Mouse (Mus musculus) kidney, postnatal 10 days (tissue): ENCODE data around the gene Pex1.
A peak's percentile ranks its signal among the peaks of the same experiment; 100 is the strongest.
"Not testable (repeated sequence)": the region's sequence is repeated elsewhere in the genome, so short reads cannot be mapped to it uniquely, and the experiment has no call there.

Experiments
- DNase-seq: peaks from one replicate; pipeline ENCODE4 v3.0.0; 2021; ENCODE audit warnings: mixed read lengths

Pex1 gene

DNA sequence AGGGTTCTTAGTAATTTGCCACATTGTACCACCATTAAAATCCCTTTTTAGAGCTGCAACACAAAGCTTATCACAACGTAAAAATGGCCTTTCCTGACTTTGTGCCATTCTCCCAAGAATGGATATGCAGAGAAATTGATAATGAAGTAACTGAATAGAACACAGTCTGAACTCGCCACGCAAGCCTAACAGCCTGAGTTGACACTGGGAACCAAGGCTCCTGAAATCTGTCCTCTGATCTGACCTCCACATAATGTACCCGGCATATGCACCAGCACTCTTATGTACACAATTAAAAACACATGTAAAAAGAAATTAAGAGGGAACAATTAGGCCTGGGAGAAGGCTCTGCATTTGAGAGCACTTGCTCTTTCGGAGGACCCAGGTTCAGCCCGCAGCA lies 49.5 kb downstream of the Pex1 start:
- no peak for DNase-seq

DNA sequence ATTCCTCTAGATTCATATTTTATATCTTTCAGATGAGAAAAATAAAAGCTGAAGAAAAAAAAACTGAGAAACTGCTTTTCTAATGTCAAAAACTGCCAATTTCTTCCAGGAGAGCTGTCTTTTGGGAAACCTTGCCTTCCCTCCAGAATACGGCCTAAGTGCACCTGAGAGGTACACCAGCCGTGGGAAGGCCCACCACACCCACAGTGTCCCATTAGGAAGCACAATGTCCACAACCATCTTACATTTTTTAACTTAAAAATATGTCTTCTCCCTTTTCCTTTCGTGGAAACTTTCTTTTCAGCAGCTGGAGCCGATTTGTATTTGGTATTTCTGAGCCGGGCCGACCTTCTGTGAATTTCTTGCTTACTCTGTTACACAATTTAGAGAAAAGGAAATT lies 50.7 kb downstream of the Pex1 start:
- no peak for DNase-seq

DNA sequence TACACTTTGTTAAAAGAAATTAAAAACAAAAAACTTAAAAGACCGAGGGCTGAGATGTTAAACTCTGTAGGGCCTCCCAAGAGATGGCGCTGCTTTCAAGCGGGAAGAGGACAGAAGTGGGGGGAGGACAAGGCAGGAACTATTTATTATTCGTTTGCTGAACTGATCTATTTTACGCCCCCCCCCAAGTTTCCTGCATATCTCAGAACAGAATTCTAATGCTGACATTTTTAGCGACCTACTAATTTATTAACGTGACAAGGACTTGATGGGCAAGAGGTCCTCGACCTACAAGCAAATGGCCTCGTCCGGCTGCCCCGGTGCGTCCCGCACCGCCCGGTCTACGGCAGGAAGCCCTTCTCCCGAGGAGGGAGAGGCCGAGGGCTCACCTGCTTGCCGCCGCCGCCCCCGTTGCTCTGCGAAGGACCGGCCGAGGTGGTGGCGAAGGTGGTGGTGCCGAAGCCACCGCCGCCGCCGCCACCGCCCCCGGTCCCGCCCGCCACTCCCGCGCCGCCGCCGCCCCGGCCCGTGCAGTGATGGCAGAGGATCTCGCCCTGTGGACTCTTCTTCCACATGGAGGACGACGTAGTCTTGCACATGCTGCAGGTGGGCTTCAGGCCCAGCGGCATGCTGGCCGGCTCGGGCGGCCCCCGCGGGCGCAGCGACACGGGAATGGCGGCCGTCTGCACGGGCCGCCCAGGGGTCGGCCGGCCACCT lies 51.3 kb downstream of the Pex1 start:
- DNase-seq = peak; percentile 75

DNA sequence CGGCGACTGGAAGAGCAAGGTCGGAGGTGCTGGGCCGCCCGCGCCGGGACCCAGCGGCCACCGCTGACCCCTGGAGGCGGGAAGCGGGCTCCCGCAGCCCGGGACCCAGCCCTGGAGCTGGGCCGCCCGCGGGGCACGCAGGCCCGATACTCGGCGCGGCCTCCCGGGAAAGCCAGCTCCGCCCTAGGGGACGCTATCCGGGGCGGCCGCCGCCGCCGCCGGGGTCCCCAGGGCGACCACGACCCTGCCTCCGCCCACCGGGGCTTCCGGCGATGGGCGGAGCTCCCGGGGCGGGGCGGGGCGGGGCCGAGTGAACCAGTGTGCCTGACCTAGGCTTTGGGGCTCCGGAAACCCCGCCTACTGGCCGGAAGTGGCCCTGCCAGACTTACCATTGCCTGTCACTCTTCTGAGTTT lies 51.8 kb downstream of the Pex1 start:
- DNase-seq = peak; percentile 95

DNA sequence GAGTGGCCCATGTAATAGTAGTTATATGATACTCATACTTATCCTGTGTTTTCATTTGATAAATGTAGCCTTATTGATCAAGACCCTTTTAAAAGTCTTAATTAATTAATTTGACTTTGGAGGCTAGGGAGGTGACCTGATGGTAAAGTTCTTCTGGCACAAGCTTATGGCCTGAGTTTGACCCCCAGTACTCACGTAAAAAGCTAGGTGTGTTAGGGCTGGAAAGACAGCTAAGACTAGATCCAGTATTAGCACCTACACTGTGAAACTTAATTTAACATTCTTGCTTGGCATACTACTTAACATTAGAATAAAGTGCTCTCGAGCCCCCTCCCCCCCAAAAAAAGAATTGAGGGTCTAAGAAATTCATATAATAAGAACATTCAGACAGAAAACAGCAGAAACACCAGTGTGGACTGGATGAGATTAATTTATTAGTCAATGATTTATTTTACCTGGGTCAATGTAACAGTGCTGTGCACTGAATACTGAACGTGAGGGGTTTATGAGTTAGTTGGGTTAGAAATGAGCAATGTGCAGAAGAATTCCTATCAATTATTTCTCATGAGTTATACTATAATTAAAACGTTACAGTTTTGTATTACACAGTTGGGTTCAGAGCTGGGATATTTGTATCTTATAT lies 52.5 kb downstream of the Pex1 start:
- DNase-seq = no peak

DNA sequence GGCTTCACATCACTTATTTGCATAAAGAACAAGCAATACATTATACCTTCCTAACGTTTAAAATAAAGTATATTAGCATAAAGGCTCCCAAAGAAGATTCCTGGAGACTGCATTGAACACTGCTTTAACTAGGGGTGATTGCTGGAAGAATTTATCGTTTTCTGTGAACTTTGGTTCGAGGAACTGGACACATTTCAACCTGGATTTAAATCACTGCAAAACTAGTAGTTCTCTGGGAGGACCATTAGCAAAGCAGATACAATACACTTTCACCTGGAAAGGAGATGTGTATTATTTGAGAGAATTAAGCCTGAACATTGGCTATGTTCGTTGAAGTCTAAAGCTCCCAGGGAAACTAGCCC lies 53.0 kb downstream of the Pex1 start:
- no peak for DNase-seq

DNA sequence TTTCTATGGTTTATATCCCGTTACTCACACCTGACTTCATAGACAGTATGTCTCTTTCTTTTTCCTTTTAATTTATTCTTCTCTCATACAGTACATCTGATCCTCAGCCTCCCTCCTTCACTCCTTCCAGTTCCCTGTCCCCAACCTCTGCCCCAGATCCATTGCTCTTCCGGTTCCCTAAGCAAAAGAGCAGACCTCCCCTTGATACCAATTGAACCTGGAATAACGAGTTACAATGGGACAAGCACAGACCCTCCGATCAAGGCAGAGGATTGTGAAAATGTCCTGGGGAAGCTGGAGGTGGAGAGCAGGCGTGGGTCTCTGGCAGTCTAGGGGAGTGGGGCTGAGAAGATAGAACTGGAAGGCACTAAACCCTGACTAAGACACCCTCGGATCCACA lies 55.0 kb downstream of the Pex1 start, which contains the start of gene Tmbim7:
TSS of gene Tmbim7 (plus strand) at position 301 of the 400 bp plus-strand sequence.
- no peak for DNase-seq

DNA sequence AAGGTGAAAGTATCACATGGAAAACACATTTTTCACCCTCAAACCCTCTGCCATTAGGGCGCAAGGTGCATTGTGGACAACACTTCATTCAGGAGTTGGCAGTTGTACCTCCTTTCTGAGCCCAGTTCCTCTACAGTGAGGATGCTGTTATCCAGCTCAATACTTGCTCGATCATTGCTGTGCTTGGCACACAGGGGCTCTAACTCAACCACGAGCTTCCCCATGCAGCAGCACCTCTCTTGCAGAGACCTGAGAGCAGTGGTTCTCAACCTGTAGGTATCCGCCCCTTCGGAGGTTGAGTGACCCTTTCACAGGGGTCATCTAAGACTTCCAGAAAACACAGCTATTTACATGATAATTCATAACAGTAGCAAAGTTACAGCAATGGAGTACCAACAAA lies 55.8 kb downstream of the Pex1 start:
- no peak for DNase-seq

DNA sequence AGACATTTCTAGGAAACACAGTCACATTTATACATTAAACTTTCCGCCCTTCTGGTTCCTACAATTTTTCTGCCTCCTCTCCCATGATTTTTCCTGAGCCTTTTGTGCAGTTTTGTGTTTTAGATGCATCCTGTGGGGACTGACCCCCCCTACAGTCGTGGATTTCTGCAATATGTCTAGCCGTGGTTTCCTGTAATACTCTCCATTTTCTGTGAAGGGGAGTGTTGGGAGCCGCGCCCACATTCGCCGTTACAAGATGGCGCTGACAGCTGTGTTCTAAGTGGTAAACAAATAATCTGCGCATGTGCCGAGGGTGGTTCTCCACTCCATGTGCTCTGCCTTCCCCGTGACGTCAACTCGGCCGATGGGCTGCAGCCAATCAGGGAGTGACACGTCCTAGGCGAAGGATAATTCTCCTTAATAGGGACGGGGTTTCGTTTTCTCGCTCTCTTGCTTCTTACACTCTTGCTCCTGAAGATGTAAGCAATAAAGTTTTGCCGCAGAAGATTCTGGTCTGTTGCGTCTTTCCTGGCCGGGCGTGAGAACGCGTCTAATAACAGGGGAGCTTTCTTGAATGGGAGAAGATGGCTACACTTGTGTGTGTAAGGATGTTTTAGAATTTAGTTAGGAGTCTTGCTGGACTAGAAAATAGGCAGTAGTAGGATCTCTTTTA lies 57.2 kb downstream of the Pex1 start:
- DNase-seq = not testable (repeated sequence)

DNA sequence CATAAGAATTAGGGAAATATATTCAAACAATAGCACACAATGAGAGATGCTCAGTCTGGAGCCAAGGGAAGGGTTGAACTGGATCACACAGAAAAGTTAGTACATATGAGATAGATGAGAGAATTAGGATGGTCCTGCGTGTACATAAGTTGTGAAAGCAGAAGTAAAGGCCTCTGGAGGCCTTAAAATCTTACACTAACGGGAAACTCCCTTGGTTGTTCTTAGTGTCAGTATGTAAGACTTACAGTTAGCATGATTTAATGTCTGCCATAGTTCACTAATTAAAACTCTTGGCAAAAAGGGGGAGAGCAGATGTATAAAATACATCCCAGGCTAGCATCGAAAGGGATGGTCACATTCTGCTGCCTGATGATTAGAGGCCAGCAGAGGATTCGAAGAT lies 57.9 kb downstream of the Pex1 start:
- DNase-seq = no peak

DNA sequence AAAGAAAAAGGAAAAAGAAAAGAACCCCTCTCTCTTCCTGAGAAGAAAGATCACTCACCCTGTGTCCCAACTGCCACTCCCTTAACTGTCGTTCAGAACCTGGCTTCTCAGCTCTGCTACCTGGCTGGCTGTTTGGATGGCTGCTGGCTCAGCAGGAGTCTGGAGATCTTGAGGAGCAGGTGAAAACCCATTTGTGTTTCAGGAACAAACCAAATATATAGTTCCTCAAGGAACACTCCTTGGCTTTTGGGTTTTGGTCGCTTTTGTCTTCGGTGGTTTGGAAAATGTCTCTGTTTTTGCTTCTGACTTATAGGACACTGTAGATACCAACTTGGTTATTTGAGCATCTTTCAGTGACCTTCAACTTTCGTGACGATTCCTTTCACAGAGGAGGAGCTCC lies 61.2 kb downstream of the Pex1 start, which contains the start of gene Gatad1:
TSS of gene Gatad1 (minus strand) at position 101 of the 400 bp plus-strand sequence.
- DNase-seq = no peak

DNA sequence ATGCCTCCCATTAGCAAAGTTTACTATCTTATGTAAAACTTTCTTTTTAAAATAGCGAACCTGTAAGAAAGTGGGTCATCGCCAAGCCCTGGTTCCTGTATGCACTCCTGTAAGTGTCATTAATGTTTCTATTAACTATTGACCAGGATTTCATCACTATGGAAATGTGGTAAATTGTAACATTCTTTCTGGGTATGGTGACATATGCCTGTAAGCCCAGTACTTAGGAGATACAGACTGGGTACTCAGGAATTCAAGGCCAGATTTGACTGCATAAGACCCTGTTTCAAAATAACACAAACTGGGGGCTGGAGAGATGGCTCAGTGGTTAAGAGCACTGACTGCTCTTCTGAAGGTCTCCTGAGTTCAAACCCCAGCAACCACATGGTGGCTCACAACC lies 69.4 kb downstream of the Pex1 start:
- no peak for DNase-seq

DNA sequence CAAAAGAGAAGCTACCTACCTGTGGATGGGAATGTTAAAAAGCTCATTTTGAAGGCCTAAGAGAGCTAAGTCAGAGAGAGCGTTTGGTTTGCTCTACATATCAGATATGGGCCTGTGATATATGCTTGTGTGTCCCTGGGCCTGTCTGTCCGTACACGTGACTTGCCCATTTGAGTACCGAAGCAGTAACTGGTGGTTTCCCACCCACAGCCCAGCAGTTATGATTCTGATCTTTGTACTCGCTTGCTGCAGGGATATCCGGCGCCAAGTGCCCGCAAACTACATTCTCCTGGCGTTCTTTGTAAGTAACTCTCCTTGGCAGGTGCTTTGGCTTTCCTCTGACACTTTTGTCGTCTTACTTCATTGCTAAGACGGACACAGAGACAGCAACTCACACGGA lies 70.7 kb downstream of the Pex1 start:
- DNase-seq = no peak

DNA sequence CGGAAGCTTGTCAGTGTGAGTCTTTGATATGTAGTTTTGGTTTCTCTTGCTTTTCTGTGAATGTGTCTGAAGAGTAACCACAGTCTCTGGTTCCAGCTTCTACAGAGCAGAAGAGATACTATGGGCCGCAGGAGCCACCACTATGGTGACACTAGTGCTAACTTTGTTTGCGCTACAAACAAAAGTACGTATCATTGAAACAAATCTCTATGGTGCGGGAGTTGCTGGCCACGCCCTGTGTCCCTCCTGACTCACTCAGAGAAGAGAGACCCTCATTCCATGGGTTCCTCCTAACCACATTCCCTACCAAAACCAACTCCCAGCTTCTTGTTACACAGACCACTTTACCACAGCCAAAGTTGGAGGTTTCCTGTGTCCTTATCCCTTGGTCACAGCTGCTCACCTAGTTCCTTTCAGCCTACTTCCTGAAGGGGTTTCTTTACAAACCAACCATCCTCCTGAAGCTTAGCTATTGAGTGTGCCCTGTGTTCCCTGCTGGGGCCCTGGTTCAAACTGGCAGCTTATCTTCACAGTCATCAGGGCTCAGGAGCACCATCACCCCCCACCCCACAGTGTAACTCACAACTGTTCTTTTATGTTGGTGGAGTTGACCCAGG lies 74.2 kb downstream of the Pex1 start:
- DNase-seq = no peak
